Mouse (Mus musculus) midbrain, embryonic 14.5 days (tissue): Measurements from ENCODE around the gene Fbxo44. TPM values are rescaled to one million over a fixed set of nuclear protein-coding genes. Genes with fewer than 3 reads are reported as not detected.
"Not testable (repeated sequence)": the region's sequence is repeated elsewhere in the genome, so short reads cannot be mapped to it uniquely, and the experiment has no call there.

ENCODE experiments used
- ATAC-seq: fragments of 200-750 bp; cut with Nextera tagmentation; 2 replicates; pipeline ENCODE4 v1.8.0; 2017; ENCODE audit warnings: moderate number of reproducible peaks, moderate library complexity; ENCODE audit not compliant: low FRiP score, low TSS enrichment
- DNase-seq: peaks from one replicate; pipeline ENCODE4 v3.0.0-alpha.2; 2015
- H3K27ac ChIP-seq: fragments of 300-500 bp; sonication (generic); replicated peaks from 2 replicates; pipeline ENCODE4 v1.5.1; 2014; ENCODE audit warnings: mild to moderate bottlenecking, low read depth, low read length, moderate library complexity
- H3K27me3 ChIP-seq: fragments of 300-500 bp; sonication (generic); 2 replicates; pipeline ENCODE4 v1.6.1; 2014; ENCODE audit warnings: low read length, control low read depth, mixed read lengths; ENCODE audit not compliant: control insufficient read depth, insufficient read depth
- H3K36me3 ChIP-seq: fragments of 300-500 bp; sonication (generic); 2 replicates; pipeline ENCODE4 v1.6.1; 2014; ENCODE audit warnings: low read length, control low read depth; ENCODE audit not compliant: control insufficient read depth, insufficient read depth
- H3K4me1 ChIP-seq: fragments of 300-500 bp; sonication (generic); 2 replicates; pipeline ENCODE4 v1.6.1; 2014; ENCODE audit warnings: mild to moderate bottlenecking, antibody characterized with exemption, low read length, control low read depth; ENCODE audit not compliant: control insufficient read depth, insufficient read depth
- H3K4me2 ChIP-seq: fragments of 300-500 bp; sonication (generic); 2 replicates; pipeline ENCODE4 v1.6.1; 2014; ENCODE audit warnings: mild to moderate bottlenecking, low read length, moderate library complexity
- H3K4me3 ChIP-seq: fragments of 300-500 bp; sonication (generic); replicated peaks from 2 replicates; pipeline ENCODE4 v1.5.1; 2014; ENCODE audit warnings: low read depth, low read length
- H3K9ac ChIP-seq: fragments of 300-500 bp; sonication (generic); replicated peaks from 2 replicates; pipeline ENCODE4 v1.6.1; 2014; ENCODE audit warnings: mild to moderate bottlenecking, low read length, moderate library complexity
- H3K9me3 ChIP-seq: fragments of 300-500 bp; sonication (generic); 2 replicates; pipeline ENCODE4 v1.6.1; 2016; ENCODE audit warnings: low read length, control low read depth, mixed read lengths; ENCODE audit not compliant: control insufficient read depth
- WGBS: fragments of 180-500 bp; shearing (Covaris S2); extraction: QIAGEN DNeasy Blood & Tissue Kit; methylation state at CpG from one replicate; pipeline ENCODE4 v1.1.7; 2014; 5-methylcytosine and 5-hydroxymethylcytosine counted together
- polyA plus RNA-seq: library from polyadenylated mRNA; unstranded; fragments of >200 nt; fragmentation: Nextera tagmentation; extraction: Ambion mirVana; gene quantifications from 2 replicates; pipeline ENCODE4 v1.2.1, GENCODE M21; 2014

Gene Fbxo44
- polyA plus RNA-seq, 1 experiment from 2014 or later, result 102 TPM

DNA sequence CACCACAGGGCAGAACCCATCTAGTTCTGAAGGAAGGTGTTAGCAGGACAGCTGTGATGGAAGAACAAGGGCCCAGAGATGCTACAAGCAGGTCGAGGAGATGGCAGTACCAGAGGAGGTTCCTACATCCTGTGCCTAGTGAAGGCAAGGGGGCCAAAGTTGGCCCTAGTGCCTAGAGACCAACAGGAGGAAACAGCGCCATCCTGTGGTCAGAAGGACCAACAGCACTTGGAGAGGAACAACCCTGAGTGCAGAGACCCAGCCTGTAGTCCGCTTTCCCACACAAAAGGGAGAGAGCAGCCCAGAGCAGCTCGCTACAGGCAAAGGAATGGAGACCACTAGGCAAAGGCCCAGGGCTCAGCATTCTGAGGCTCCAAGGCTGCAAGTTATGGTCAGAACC, 25.5 kb upstream of the Fbxo44 start:
- Histone ChIP-seq H3K9me3 (no peaks in the 10 kb centered on the region), H3K36me3 (no peaks in the 10 kb centered on the region), H3K4me2 (no peak overlapping the region), H3K9ac (no peak overlapping the region), H3K4me1 (peaks cover 3% of the 10 kb centered on the region; the same call in 1 of the 2 replicates), H3K27ac (no peak overlapping the region), H3K4me3 (no peak overlapping the region), H3K27me3 (no peaks in the 10 kb centered on the region)
- no peak for ATAC-seq
- 62% methylated on average over 4 of the region's 4 CpGs for WGBS
- no peak for DNase-seq

DNA sequence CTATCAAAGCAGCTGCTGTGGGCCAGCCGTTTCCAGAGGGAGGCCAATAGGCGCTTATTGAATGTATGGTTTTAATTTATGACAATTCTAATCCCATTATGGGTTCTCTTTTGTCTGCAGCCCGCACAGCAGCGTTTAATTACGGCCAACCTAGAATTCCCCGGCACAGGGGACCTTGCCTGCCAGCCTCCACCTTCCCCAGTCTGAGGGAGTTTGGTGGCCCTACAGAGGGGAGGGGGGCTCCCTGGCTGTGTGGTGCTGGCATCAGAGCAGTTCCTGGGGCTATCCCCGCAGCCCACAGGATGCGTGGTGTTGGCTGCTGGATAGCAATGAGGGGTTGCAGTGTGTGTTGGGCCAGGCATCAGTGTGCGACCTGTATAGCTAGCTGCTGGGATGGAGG, 24.3 kb upstream of the Fbxo44 start:
- WGBS, result 19% methylated on average over 9 of the region's 9 CpGs
- peak; percentile 22; the same call in 1 of the 2 replicates for ATAC-seq

DNA sequence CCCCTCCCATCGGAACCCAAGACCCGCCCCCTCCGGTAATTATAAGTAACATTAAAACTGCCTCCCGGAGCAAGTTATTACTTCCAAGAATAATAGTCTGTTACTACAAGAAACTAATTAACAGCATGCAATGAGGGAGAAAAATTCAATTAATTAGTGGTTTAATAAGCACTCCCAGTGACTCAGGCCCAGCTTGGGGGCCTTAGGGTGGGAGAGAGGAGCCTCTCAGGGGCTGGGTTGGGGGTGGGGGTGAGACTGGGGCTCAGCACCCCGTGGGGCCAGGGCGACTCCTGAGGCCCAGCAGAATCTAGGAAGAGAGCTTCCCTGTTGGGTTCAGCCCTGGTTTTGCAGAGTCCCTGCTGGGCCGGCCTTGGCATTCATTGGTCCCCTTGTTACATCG, 22.1 kb upstream of the Fbxo44 start:
- Histone ChIP-seq H3K27ac (no peak overlapping the region), H3K4me3 (no peak overlapping the region), H3K9me3 (no peaks in the 10 kb centered on the region), H3K36me3 (no peaks in the 10 kb centered on the region), H3K4me1 (peaks cover 3% of the 10 kb centered on the region; the same call in 1 of the 2 replicates), H3K4me2 (no peak overlapping the region), H3K9ac (no peak overlapping the region), H3K27me3 (0 out of 2 replicates have a peak, but pooled peaks cover 5% of the 10 kb centered on the region)
- DNase-seq (no peak), ATAC-seq (peak; percentile 55; the same call in 1 of the 2 replicates)
- 40% methylated on average over 8 of the region's 8 CpGs for WGBS

More for the DNA sequence above, 24.3 kb upstream of the Fbxo44 start:
- DNase-seq, result no peak
- Histone ChIP-seq H3K4me1 (peaks cover 3% of the 10 kb centered on the region; the same call in 1 of the 2 replicates), H3K36me3 (no peaks in the 10 kb centered on the region), H3K27me3 (no peaks in the 10 kb centered on the region), H3K27ac (no peak overlapping the region), H3K9me3 (no peaks in the 10 kb centered on the region), H3K4me3 (no peak overlapping the region), H3K9ac (no peak overlapping the region), H3K4me2 (no peak overlapping the region)

DNA sequence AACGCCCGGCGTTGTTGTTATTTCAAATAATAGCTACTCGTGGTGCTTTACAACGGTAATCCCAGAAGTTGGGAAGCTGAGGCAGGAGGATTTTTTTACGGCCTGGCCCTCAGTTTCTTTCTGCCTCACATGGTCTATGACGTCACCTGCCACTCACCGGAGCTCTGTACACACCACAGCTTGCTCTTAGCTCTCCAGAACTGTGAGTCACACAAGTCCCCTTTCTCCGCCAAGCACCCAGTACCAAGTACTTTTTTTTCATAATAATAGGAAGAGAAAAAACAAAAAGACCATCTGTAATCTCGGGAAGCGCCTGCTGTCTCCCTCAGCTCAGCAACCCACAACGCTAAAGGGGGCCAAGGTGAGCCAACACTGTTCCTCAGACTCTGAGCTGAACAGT, 21.2 kb upstream of the Fbxo44 start:
- ATAC-seq (no peak), DNase-seq (no peak)
- 89% methylated on average over 12 of the region's 12 CpGs for WGBS
- Histone ChIP-seq H3K9me3 (no peaks in the 10 kb centered on the region), H3K27me3 (0 out of 2 replicates have a peak, but pooled peaks cover 5% of the 10 kb centered on the region), H3K9ac (no peak overlapping the region), H3K36me3 (no peaks in the 10 kb centered on the region), H3K4me3 (no peak overlapping the region), H3K4me2 (no peak overlapping the region), H3K27ac (no peak overlapping the region), H3K4me1 (peaks cover 3% of the 10 kb centered on the region; the same call in 1 of the 2 replicates)

DNA sequence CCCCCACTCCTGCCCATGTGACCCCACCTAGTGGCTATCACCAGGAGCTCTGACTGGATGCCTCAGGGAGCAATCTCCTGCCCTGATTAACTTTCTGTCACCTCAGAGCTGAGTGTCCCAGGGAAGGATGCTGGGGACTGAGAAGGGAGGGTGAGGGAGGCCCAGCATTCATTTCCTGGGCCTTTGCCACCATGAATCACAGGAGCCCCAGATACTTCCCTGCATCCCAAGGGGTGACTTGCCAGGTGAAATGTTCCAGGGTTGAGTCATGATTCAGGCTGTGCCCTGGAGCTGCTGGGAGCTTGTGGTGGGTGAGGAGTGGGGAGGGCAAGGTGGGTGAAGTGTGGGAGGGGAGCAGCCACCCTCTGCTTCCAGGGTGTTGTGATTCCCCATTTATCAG, 17.4 kb upstream of the Fbxo44 start:
- H3K4me1 ChIP-seq, result peaks cover 29% of the 10 kb centered on the region
- H3K36me3 ChIP-seq, result no peaks in the 10 kb centered on the region
- H3K27me3 ChIP-seq, result peaks cover 21% of the 10 kb centered on the region; the same call in 1 of the 2 replicates
- no peak overlapping the region for H3K4me2 ChIP-seq
- no peak overlapping the region for H3K9ac ChIP-seq
- no peak overlapping the region for H3K4me3 ChIP-seq
- no peaks in the 10 kb centered on the region for H3K9me3 ChIP-seq
- no peak for DNase-seq
- H3K27ac ChIP-seq, result no peak overlapping the region
- no peak for ATAC-seq

DNA sequence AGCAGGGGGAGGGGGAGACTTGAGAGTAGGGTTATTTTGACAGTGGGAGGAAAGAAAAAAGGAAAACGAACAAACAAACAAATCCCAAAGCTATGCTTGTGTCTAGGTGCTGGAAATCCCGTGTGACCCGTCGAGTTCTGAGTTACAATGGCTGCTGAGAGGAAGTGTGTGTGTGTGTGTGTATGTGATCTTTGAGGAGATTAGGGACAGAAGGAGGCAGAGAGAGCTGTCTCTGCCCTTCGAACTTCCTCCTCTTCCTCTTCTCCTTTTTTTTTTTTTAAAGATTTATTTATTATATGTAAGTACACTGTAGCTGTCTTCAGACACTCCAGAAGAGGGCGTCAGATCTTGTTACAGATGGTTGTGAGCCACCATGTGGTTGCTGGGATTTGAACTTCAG, 16.3 kb upstream of the Fbxo44 start:
- not testable (repeated sequence) for H3K9me3 ChIP-seq, H3K27ac ChIP-seq, H3K9ac ChIP-seq, DNase-seq, H3K36me3 ChIP-seq, H3K4me3 ChIP-seq, ATAC-seq, H3K4me2 ChIP-seq
- peaks cover 23% of the 10 kb centered on the region for H3K27me3 ChIP-seq
- peaks cover 29% of the 10 kb centered on the region for H3K4me1 ChIP-seq
- 78% methylated on average over 5 of the region's 6 CpGs for WGBS

DNA sequence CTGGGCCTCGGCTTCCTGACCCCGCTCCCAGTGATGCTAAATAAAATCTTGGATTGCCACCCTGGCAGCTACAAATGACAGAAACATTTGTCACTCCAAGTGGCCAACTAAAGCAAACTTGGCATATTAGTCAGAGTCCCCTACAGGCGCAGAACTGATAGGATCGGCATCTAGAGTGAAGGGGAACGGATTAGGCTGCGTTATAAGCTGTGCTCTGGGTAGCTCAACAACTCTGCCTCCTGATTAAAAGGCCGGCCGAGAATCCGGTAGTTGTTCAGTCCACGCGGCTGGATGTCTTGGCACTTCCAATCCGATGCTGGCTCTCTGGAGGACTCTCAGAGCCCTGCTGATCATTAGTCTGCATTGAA, 14.2 kb upstream of the Fbxo44 start:
- Histone ChIP-seq H3K9ac (no peak overlapping the region), H3K4me3 (peak overlapping the region; percentile 3), H3K27me3 (peaks cover 30% of the 10 kb centered on the region), H3K36me3 (no peaks in the 10 kb centered on the region), H3K4me2 (peak overlapping the region; percentile 49), H3K4me1 (peaks cover 29% of the 10 kb centered on the region), H3K27ac (peak overlapping the region; percentile 88), H3K9me3 (no peaks in the 10 kb centered on the region)
- ATAC-seq (no peak), DNase-seq (peak; percentile 55)
- 3% methylated on average over 12 of the region's 12 CpGs for WGBS

DNA sequence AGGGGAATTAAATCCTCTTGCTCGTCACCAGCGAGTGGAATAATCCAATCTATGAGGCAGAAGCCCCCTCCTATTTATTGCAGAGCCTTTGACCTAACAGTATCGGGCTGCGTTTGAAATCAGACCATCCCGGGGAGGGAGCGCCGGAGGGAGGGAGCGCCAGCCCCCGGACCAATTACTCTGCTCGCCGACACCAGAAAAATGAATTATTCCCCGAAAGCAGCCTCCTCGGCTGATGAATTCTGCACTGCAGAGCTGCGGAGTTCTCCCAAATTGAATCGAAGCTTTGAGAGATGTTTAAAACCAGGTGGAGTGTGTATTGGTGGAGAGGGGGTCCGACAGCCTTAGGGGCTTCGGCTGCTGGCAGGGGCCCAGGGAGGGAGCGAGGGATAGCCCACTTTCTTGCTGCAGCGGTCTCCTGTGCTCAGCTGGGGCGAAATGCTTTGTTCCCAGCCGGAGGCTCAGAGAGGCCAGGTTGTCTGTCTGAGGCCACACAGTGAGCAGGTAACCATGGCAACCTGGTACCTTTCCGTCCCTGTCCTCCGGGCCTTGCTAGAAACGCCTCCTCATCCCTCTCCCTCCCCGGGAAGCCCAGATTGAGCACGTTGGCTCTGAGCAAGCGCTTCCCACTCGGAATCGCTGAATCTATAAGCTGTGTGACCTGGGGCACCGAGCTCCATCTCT, 13.7 kb upstream of the Fbxo44 start:
- under 1% methylated on average over 30 of the region's 30 CpGs for WGBS
- H3K9ac ChIP-seq, result peak overlapping the region; percentile 39
- H3K4me1 ChIP-seq, result peaks cover 29% of the 10 kb centered on the region
- peak overlapping the region; percentile 88 for H3K27ac ChIP-seq
- H3K36me3 ChIP-seq, result no peaks in the 10 kb centered on the region
- DNase-seq, result peak; percentile 87
- H3K27me3 ChIP-seq, result peaks cover 32% of the 10 kb centered on the region
- H3K4me3 ChIP-seq, result peak overlapping the region; percentile 3
- no peaks in the 10 kb centered on the region for H3K9me3 ChIP-seq
- peak overlapping the region; percentile 49 for H3K4me2 ChIP-seq
- peak; percentile 64 for ATAC-seq

DNA sequence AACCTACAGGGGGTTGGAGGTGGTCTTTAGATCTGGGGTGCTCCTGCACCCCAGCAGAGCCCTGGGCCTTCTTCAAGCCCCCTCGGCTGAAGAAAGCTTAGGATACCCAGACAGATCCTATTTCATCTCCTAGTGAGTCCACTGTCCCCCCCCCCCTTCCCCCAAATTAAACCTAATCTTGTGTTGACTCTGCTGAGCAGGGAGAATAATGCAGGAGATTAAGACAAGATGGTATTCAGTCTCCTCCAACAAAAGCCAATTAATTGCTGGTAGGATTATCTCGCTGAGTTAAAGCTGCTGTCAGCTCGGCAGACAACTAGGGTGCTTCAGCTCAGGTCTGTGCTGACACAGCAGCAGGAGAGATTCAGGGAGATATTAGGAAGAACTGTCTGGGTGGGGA, 11.0 kb upstream of the Fbxo44 start:
- peaks cover 31% of the 10 kb centered on the region for H3K4me1 ChIP-seq
- H3K27me3 ChIP-seq, result peaks cover 38% of the 10 kb centered on the region
- no peaks in the 10 kb centered on the region for H3K36me3 ChIP-seq
- no peak overlapping the region for H3K4me2 ChIP-seq
- H3K27ac ChIP-seq, result no peak overlapping the region
- H3K4me3 ChIP-seq, result no peak overlapping the region
- DNase-seq, result peak; percentile 55
- no peak overlapping the region for H3K9ac ChIP-seq
- H3K9me3 ChIP-seq, result no peaks in the 10 kb centered on the region
- no peak for ATAC-seq
- WGBS, result 5% methylated on average over 3 of the region's 3 CpGs
